Mouse (Mus musculus): Measurements from ENCODE around the gene Rab5c. TPM values are rescaled to one million over a fixed set of nuclear protein-coding genes. Genes with fewer than 3 reads are reported as not detected.

Rab5c gene
- polyA plus RNA-seq, 1 experiment from 2014 or later = 34.3 TPM

- H3K27ac ChIP-seq (ENCODE audit: low read length) = no peak overlapping the region
- no peak overlapping the region for H3K9ac ChIP-seq (ENCODE audit: low read length)
- H3K9me3 ChIP-seq (ENCODE audit: control insufficient read depth, low read length) = no peaks in the 10 kb centered on the region
- 80% methylated on average over 12 of the region's 12 CpGs for WGBS
- H3K4me2 ChIP-seq (ENCODE audit: low read depth, low read length) = no peak overlapping the region
- ATAC-seq (ENCODE audit: low read depth) = no peak
- no peaks in the 10 kb centered on the region for H3K36me3 ChIP-seq (ENCODE audit: control insufficient read depth, insufficient read depth, low read length)
- no peak overlapping the region for H3K4me3 ChIP-seq (ENCODE audit: low read length)
- H3K4me1 ChIP-seq (replicated peaks; ENCODE audit: control insufficient read depth, insufficient read depth, low read length) = peaks cover 7% of the 10 kb centered on the region
- peaks cover 20% of the 10 kb centered on the region for H3K27me3 ChIP-seq (ENCODE audit: control insufficient read depth, insufficient read depth, low read depth, low read length)
These were observed 19.6 kb upstream of the Rab5c start for GRCm38 (mm10) chr11:100757566-100757965.

GRCm38 (mm10) chr11:100756476-100756875 lies 18.5 kb upstream of the Rab5c start:
- Histone ChIP-seq H3K9ac (ENCODE audit: low read length) (no peak overlapping the region), H3K36me3 (ENCODE audit: control insufficient read depth, insufficient read depth, low read length) (no peaks in the 10 kb centered on the region), H3K4me1 (replicated peaks; ENCODE audit: control insufficient read depth, insufficient read depth, low read length) (peaks cover 7% of the 10 kb centered on the region), H3K27me3 (ENCODE audit: control insufficient read depth, insufficient read depth, low read depth, low read length) (peaks cover 20% of the 10 kb centered on the region), H3K9me3 (ENCODE audit: control insufficient read depth, low read length) (no peaks in the 10 kb centered on the region), H3K4me2 (ENCODE audit: low read depth, low read length) (no peak overlapping the region), H3K27ac (ENCODE audit: low read length) (no peak overlapping the region), H3K4me3 (ENCODE audit: low read length) (no peak overlapping the region)
- ATAC-seq (ENCODE audit: low read depth) = no peak
- WGBS = 56% methylated on average over 6 of the region's 6 CpGs

GRCm38 (mm10) chr11:100754693-100755057 lies 16.7 kb upstream of the Rab5c start:
- 86% methylated on average over 3 of the region's 3 CpGs for WGBS
- Histone ChIP-seq H3K4me2 (ENCODE audit: low read depth, low read length) (no peak overlapping the region), H3K4me3 (ENCODE audit: low read length) (no peak overlapping the region), H3K9me3 (ENCODE audit: control insufficient read depth, low read length) (no peaks in the 10 kb centered on the region), H3K4me1 (replicated peaks; ENCODE audit: control insufficient read depth, insufficient read depth, low read length) (peaks cover 4% of the 10 kb centered on the region), H3K27me3 (ENCODE audit: control insufficient read depth, insufficient read depth, low read depth, low read length) (peaks cover 13% of the 10 kb centered on the region), H3K9ac (ENCODE audit: low read length) (no peak overlapping the region), H3K36me3 (ENCODE audit: control insufficient read depth, insufficient read depth, low read length) (no peaks in the 10 kb centered on the region), H3K27ac (ENCODE audit: low read length) (no peak overlapping the region)
- no peak for ATAC-seq (ENCODE audit: low read depth)

GRCm38 (mm10) chr11:100754021-100754692 lies 16.1 kb upstream of the Rab5c start:
- H3K4me3 ChIP-seq (ENCODE audit: low read length) = no peak overlapping the region
- H3K36me3 ChIP-seq (ENCODE audit: control insufficient read depth, insufficient read depth, low read length) = no peaks in the 10 kb centered on the region
- ATAC-seq (ENCODE audit: low read depth) = no peak
- no peak overlapping the region for H3K4me2 ChIP-seq (ENCODE audit: low read depth, low read length)
- no peak overlapping the region for H3K27ac ChIP-seq (ENCODE audit: low read length)
- H3K9ac ChIP-seq (ENCODE audit: low read length) = no peak overlapping the region
- WGBS = 79% methylated on average over 12 of the region's 12 CpGs
- no peaks in the 10 kb centered on the region for H3K9me3 ChIP-seq (ENCODE audit: control insufficient read depth, low read length)
- H3K27me3 ChIP-seq (ENCODE audit: control insufficient read depth, insufficient read depth, low read depth, low read length) = peaks cover 7% of the 10 kb centered on the region
- no peaks in the 10 kb centered on the region; the same call in 1 of the 2 replicates for H3K4me1 ChIP-seq (replicated peaks; ENCODE audit: control insufficient read depth, insufficient read depth, low read length)

GRCm38 (mm10) chr11:100752294-100752693 lies 14.3 kb upstream of the Rab5c start:
- H3K4me3 ChIP-seq (ENCODE audit: low read length) = no peak overlapping the region
- no peak overlapping the region for H3K9ac ChIP-seq (ENCODE audit: low read length)
- no peak overlapping the region for H3K27ac ChIP-seq (ENCODE audit: low read length)
- H3K27me3 ChIP-seq (ENCODE audit: control insufficient read depth, insufficient read depth, low read depth, low read length) = 0 out of 2 replicates have a peak, but pooled peaks cover 2% of the 10 kb centered on the region
- no peaks in the 10 kb centered on the region for H3K9me3 ChIP-seq (ENCODE audit: control insufficient read depth, low read length)
- H3K36me3 ChIP-seq (ENCODE audit: control insufficient read depth, insufficient read depth, low read length) = no peaks in the 10 kb centered on the region
- no peak for ATAC-seq (ENCODE audit: low read depth)
- no peaks in the 10 kb centered on the region for H3K4me1 ChIP-seq (replicated peaks; ENCODE audit: control insufficient read depth, insufficient read depth, low read length)
- 40% methylated on average over 10 of the region's 10 CpGs for WGBS
- H3K4me2 ChIP-seq (ENCODE audit: low read depth, low read length) = no peak overlapping the region

- Histone ChIP-seq H3K36me3 (ENCODE audit: control insufficient read depth, insufficient read depth, low read length) (no peaks in the 10 kb centered on the region), H3K4me2 (ENCODE audit: low read depth, low read length) (no peak overlapping the region), H3K9ac (ENCODE audit: low read length) (no peak overlapping the region), H3K4me3 (ENCODE audit: low read length) (no peak overlapping the region), H3K9me3 (ENCODE audit: control insufficient read depth, low read length) (no peaks in the 10 kb centered on the region), H3K4me1 (replicated peaks; ENCODE audit: control insufficient read depth, insufficient read depth, low read length) (no peaks in the 10 kb centered on the region), H3K27me3 (ENCODE audit: control insufficient read depth, insufficient read depth, low read depth, low read length) (0 out of 2 replicates have a peak, but pooled peaks cover 2% of the 10 kb centered on the region), H3K27ac (ENCODE audit: low read length) (no peak overlapping the region)
- no peak for ATAC-seq (ENCODE audit: low read depth)
- WGBS = 88% methylated on average over 16 of the region's 16 CpGs
These were observed 12.1 kb upstream of the Rab5c start for GRCm38 (mm10) chr11:100750127-100750526.

- H3K36me3 ChIP-seq (ENCODE audit: control insufficient read depth, insufficient read depth, low read length) = no peaks in the 10 kb centered on the region
- WGBS = 25% methylated on average over 25 of the region's 25 CpGs
- no peaks in the 10 kb centered on the region for H3K4me1 ChIP-seq (replicated peaks; ENCODE audit: control insufficient read depth, insufficient read depth, low read length)
- no peak overlapping the region for H3K27ac ChIP-seq (ENCODE audit: low read length)
- 0 out of 2 replicates have a peak overlapping the region, but pooled peaks have one; percentile 19 for H3K4me2 ChIP-seq (ENCODE audit: low read depth, low read length)
- H3K27me3 ChIP-seq (ENCODE audit: control insufficient read depth, insufficient read depth, low read depth, low read length) = 0 out of 2 replicates have a peak, but pooled peaks cover 2% of the 10 kb centered on the region
- H3K4me3 ChIP-seq (ENCODE audit: low read length) = no peak overlapping the region
- ATAC-seq (ENCODE audit: low read depth) = no peak
- H3K9ac ChIP-seq (ENCODE audit: low read length) = no peak overlapping the region
- no peaks in the 10 kb centered on the region for H3K9me3 ChIP-seq (ENCODE audit: control insufficient read depth, low read length)
These were observed 11.5 kb upstream of the Rab5c start for GRCm38 (mm10) chr11:100749469-100749868.

GRCm38 (mm10) chr11:100748620-100749019 lies 10.6 kb upstream of the Rab5c start:
- Histone ChIP-seq H3K4me1 (replicated peaks; ENCODE audit: control insufficient read depth, insufficient read depth, low read length) (no peaks in the 10 kb centered on the region), H3K36me3 (ENCODE audit: control insufficient read depth, insufficient read depth, low read length) (no peaks in the 10 kb centered on the region), H3K4me2 (ENCODE audit: low read depth, low read length) (no peak overlapping the region), H3K4me3 (ENCODE audit: low read length) (no peak overlapping the region), H3K9ac (ENCODE audit: low read length) (no peak overlapping the region), H3K27ac (ENCODE audit: low read length) (no peak overlapping the region), H3K9me3 (ENCODE audit: control insufficient read depth, low read length) (no peaks in the 10 kb centered on the region), H3K27me3 (ENCODE audit: control insufficient read depth, insufficient read depth, low read depth, low read length) (0 out of 2 replicates have a peak, but pooled peaks cover 2% of the 10 kb centered on the region)
- WGBS = 66% methylated on average over 4 of the region's 4 CpGs
- no peak for ATAC-seq (ENCODE audit: low read depth)

GRCm38 (mm10) chr11:100747114-100747513 lies 9.1 kb upstream of the Rab5c start:
- Histone ChIP-seq H3K27ac (ENCODE audit: low read length) (no peak overlapping the region), H3K36me3 (ENCODE audit: control insufficient read depth, insufficient read depth, low read length) (no peaks in the 10 kb centered on the region), H3K4me2 (ENCODE audit: low read depth, low read length) (no peak overlapping the region), H3K4me1 (replicated peaks; ENCODE audit: control insufficient read depth, insufficient read depth, low read length) (no peaks in the 10 kb centered on the region), H3K9me3 (ENCODE audit: control insufficient read depth, low read length) (no peaks in the 10 kb centered on the region), H3K4me3 (ENCODE audit: low read length) (no peak overlapping the region), H3K27me3 (ENCODE audit: control insufficient read depth, insufficient read depth, low read depth, low read length) (0 out of 2 replicates have a peak, but pooled peaks cover 2% of the 10 kb centered on the region), H3K9ac (ENCODE audit: low read length) (no peak overlapping the region)
- 62% methylated on average over 5 of the region's 5 CpGs for WGBS
- ATAC-seq (ENCODE audit: low read depth) = no peak

All from lung, embryonic 16.5 days (tissue).